Mouse (Mus musculus) cerebellum, adult 2 months (tissue): ENCODE measurements around the gene Cited2.

ENCODE experiments used
- CTCF ChIP-seq: fragments of 200-500 bp; IDR thresholded peaks from 2 replicates; pipeline ENCODE4 v1.5.1; 2011; ENCODE audit warnings: low read depth, mild to moderate bottlenecking, control low read depth, low read length, moderate library complexity, borderline replicate concordance; ENCODE audit not compliant: insufficient read depth
- POLR2A ChIP-seq: fragments of 200-500 bp; IDR thresholded peaks from 2 replicates; pipeline ENCODE4 v1.6.1; 2011; ENCODE audit warnings: low read length, control low read depth, borderline replicate concordance; ENCODE audit not compliant: insufficient read depth

DNA sequence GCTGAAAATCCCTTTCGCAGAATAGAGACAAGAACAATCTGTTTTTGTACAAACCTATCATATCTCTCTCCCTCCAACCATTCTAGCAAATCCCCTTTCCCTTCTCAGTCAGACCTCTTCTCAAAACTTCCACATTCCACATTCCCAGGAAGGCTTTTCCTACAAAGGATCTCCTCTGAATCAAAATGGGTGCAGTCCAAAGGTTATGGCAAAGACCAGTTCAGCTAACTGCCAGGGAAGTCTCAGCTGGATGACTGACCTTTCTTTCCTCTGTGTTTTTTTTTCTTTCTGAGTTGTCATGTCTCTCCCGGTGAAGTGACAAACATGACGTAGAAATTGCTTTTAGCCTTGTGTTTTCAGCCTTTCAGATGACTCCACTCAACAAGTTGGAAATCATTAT, 27.2 kb upstream of the Cited2 start:
- no peak for TF ChIP-seq CTCF
- no peak for TF ChIP-seq POLR2A
